Mouse (Mus musculus): ENCODE data around the gene Cyp2c23.
A peak's percentile ranks its signal among the peaks of the same experiment; 100 is the strongest.

Cyp2c23 gene

GRCm38 (mm10) chr19:43966481-43966880 is 62.5 kb downstream of the Cyp2c23 start:
- DNase-seq = no peak

GRCm38 (mm10) chr19:43965496-43966085 is 63.4 kb downstream of the Cyp2c23 start:
- DNase-seq = no peak

GRCm38 (mm10) chr19:43962795-43963194 is 66.2 kb downstream of the Cyp2c23 start:
- no peak for DNase-seq

- DNase-seq = peak in 1 of 2 experiments; percentile 21
Measured at GRCm38 (mm10) chr19:43961185-43961584, 67.8 kb downstream of the Cyp2c23 start.

- no peak for DNase-seq
Measured at GRCm38 (mm10) chr19:43960014-43960413, 69.0 kb downstream of the Cyp2c23 start.

GRCm38 (mm10) chr19:43959162-43959561 is 69.8 kb downstream of the Cyp2c23 start:
- DNase-seq = peak; percentile 60 to 84

- no peak for DNase-seq
Measured at GRCm38 (mm10) chr19:43957881-43958280, 71.1 kb downstream of the Cyp2c23 start.

- DNase-seq = no peak
Measured at GRCm38 (mm10) chr19:43957402-43957801, 71.6 kb downstream of the Cyp2c23 start.

GRCm38 (mm10) chr19:43955266-43955665 is 73.7 kb downstream of the Cyp2c23 start:
- DNase-seq = peak in 1 of 2 experiments; percentile 28

Measured in kidney, adult 8-10 months (tissue).